Mouse (Mus musculus): ENCODE data around the gene Ackr3.

Ackr3 gene

GRCm38 (mm10) chr1:90258253-90258887 lies 54.6 kb downstream of the Ackr3 start:
- in situ Hi-C loops (cut with MboI, MseI) = no loop called here

- in situ Hi-C loops (cut with MboI, MseI) = no loop called here
Observed at GRCm38 (mm10) chr1:90260704-90261581, 57.2 kb downstream of the Ackr3 start.

GRCm38 (mm10) chr1:90262380-90262779 lies 58.6 kb downstream of the Ackr3 start:
- in situ Hi-C loops (cut with MboI, MseI) = no loop called here
